Mouse (Mus musculus) heart, embryonic 13.5 days (tissue): ENCODE results near the gene Grip1. TPM values are rescaled to one million over a fixed set of nuclear protein-coding genes. Genes with fewer than 3 reads are reported as not detected.

Source experiments
- ATAC-seq: fragments of 200-750 bp; cut with Nextera tagmentation; 2 replicates; pipeline ENCODE4 v1.8.0; 2017; ENCODE audit warnings: moderate TSS enrichment; ENCODE audit not compliant: insufficient number of reproducible peaks, low FRiP score, low TSS enrichment; ENCODE audit errors: extremely low read depth
- H3K27ac ChIP-seq: fragments of 300-500 bp; sonication (generic); replicated peaks from 2 replicates; pipeline ENCODE4 v1.5.1; 2015; ENCODE audit warnings: moderate library complexity, mild to moderate bottlenecking, inconsistent platforms
- H3K27me3 ChIP-seq: fragments of 300-500 bp; sonication (generic); replicated peaks from 2 replicates; pipeline ENCODE4 v1.6.1; 2015; ENCODE audit warnings: mild to moderate bottlenecking, inconsistent platforms
- H3K36me3 ChIP-seq: fragments of 300-500 bp; sonication (generic); 2 replicates; pipeline ENCODE4 v1.6.1; 2015; ENCODE audit warnings: mild to moderate bottlenecking, inconsistent platforms
- H3K4me1 ChIP-seq: fragments of 300-500 bp; sonication (generic); 2 replicates; pipeline ENCODE4 v1.6.1; 2015; ENCODE audit warnings: inconsistent platforms
- H3K4me2 ChIP-seq: fragments of 300-500 bp; sonication (generic); 2 replicates; pipeline ENCODE4 v1.6.1; 2015; ENCODE audit warnings: inconsistent platforms, mild to moderate bottlenecking, moderate library complexity
- H3K4me3 ChIP-seq: fragments of 300-500 bp; sonication (generic); 2 replicates; pipeline ENCODE4 v1.5.1; 2015; ENCODE audit warnings: moderate library complexity, mild to moderate bottlenecking, inconsistent platforms
- H3K9ac ChIP-seq: fragments of 300-500 bp; sonication (generic); 2 replicates; pipeline ENCODE4 v1.6.1; 2015; ENCODE audit warnings: inconsistent platforms, mild to moderate bottlenecking, moderate library complexity
- H3K9me3 ChIP-seq: fragments of 300-500 bp; sonication (generic); 2 replicates; pipeline ENCODE4 v1.6.1; 2016; ENCODE audit warnings: inconsistent platforms
- WGBS: fragments of 180-500 bp; shearing (Covaris S2); methylation state at CpG from one replicate; pipeline ENCODE4 v1.1.7; 2015; ENCODE audit warnings: mixed read lengths; 5-methylcytosine and 5-hydroxymethylcytosine counted together
- polyA plus RNA-seq: library from polyadenylated mRNA; unstranded; fragments of >200 nt; fragmentation: Nextera tagmentation; extraction: Ambion mirVana; gene quantifications from 2 replicates; pipeline ENCODE4 v1.2.1, GENCODE M21; 2015

The Grip1 gene
- polyA plus RNA-seq, 1 experiment from 2014 or later = 2.0 TPM

DNA sequence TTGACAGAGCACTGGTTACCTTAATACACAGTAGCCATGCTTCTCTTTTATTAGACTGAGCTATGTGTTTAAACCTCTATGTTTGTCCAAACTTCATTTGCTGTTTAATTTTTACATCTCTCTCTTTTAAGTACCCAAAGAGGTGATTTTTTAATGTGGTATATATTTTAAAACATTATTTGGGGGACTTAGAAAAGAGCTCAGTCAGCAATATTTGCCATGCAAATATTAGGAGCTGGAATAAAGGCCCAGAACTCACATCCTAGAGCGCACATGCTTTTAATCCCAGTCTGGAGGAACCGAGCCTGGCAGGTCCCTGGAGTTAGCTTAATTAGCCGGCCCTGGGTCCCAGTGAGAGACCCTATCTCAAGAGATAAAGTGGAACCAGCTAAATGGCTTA is 507.3 kb downstream of the Grip1 start:
- Histone ChIP-seq H3K9me3 (no peaks in the 10 kb centered on the region), H3K4me1 (peaks cover 12% of the 10 kb centered on the region), H3K4me2 (no peak overlapping the region), H3K27me3 (no peaks in the 10 kb centered on the region), H3K36me3 (no peaks in the 10 kb centered on the region), H3K27ac (no peak overlapping the region), H3K4me3 (no peak overlapping the region), H3K9ac (no peak overlapping the region)
- ATAC-seq = no peak
- 36% methylated on average over 3 of the region's 3 CpGs for WGBS

DNA sequence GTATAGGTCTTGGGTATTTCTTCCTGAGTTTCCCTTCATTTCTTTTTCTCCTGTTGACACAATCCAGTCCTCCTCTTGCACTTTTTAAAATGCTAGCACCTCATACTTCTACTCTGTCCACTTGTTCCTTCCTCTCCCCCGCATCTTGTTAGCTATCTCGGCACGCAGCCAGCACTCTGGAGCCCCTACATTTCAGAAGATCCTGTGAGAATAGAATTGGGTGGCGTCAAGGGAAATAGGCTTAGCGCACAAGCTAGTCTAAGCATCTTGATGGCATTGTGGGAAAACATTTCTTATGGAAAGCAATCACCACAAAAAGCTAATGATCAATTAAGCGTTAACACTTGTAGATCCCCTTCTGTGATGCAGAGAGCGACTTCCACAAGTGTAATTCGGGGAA is 512.7 kb downstream of the Grip1 start:
- ATAC-seq = no peak
- WGBS = 58% methylated on average over 8 of the region's 8 CpGs
- no peak overlapping the region for H3K4me2 ChIP-seq
- no peaks in the 10 kb centered on the region for H3K9me3 ChIP-seq
- no peak overlapping the region for H3K9ac ChIP-seq
- no peak overlapping the region for H3K27ac ChIP-seq
- H3K4me1 ChIP-seq = peaks cover 9% of the 10 kb centered on the region
- no peaks in the 10 kb centered on the region for H3K36me3 ChIP-seq
- no peaks in the 10 kb centered on the region for H3K27me3 ChIP-seq
- H3K4me3 ChIP-seq = no peak overlapping the region

DNA sequence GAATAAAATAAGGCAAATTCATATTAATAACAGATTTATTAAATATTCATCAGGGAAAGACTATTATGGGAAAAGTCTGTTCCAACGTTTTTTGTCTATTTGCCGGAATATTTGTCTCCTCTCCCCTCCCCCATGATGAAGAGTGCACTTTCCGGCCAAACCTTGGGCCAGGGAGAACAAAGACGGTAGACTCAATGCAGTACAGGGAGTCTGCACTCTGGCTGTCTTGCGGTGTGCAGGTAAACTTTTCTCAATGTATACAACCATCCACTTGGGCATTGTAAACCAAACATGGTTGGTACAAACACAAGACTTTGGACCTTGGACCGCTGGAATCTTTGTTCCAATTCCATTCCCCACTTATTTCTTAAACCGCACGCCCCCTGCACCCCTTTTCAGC is 525.8 kb downstream of the Grip1 start:
- Histone ChIP-seq H3K9me3 (no peaks in the 10 kb centered on the region), H3K27me3 (no peaks in the 10 kb centered on the region), H3K36me3 (0 out of 2 replicates have a peak, but pooled peaks cover 2% of the 10 kb centered on the region), H3K4me3 (peak overlapping the region; percentile 40), H3K4me1 (peaks cover 9% of the 10 kb centered on the region), H3K4me2 (peak overlapping the region; percentile 56), H3K27ac (no peak overlapping the region; the same call in 1 of the 2 replicates), H3K9ac (peak overlapping the region; percentile 34)
- ATAC-seq = no peak
- WGBS = 29% methylated on average over 8 of the region's 8 CpGs

DNA sequence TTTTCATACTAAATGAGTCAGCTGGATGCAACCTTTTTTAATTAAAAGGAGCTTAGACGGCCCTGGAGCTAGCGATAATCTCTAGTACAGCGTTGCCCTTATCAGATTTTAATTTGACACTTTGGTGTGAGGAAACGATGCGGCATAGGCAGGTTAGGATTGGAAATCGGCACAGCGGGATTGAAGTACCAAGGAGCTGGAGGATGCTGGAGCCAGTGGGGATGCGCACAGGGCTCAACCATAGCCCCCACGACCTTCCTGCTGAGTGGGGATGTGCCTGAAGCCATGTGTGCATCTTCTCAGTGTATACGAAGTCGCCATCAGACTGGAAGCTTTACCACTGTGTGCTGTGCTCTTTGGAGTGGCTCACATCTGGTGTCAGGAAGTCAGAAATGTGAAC is 526.4 kb downstream of the Grip1 start:
- no peak for ATAC-seq
- Histone ChIP-seq H3K9ac (peak overlapping the region; percentile 68), H3K4me3 (peak overlapping the region; percentile 40)

DNA sequence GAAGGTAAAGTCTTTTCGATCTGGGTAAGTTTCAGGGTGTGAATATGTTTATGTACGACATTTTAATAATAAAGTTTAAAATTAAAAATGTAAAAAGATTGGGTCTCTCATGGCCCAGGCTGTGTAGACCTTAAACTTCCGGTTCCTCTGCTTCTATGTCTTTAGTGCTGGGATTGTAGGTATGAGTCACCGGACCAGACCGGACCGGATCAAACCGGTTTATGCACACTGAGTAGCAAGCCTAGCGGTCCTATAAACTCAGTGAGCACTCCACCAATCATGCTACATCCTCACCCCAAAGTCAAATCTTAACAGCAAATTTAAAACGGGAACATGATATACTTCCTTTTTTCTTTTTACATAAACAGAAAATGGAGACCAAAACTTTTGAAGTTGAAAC is 530.7 kb downstream of the Grip1 start:
- 83% methylated on average over 9 of the region's 9 CpGs for WGBS

More for the DNA sequence above, 526.4 kb downstream of the Grip1 start:
- H3K9me3 ChIP-seq = no peaks in the 10 kb centered on the region
- 0 out of 2 replicates have a peak overlapping the region, but pooled peaks have one; percentile 20 for H3K27ac ChIP-seq
- H3K4me1 ChIP-seq = peaks cover 9% of the 10 kb centered on the region
- H3K36me3 ChIP-seq = 0 out of 2 replicates have a peak, but pooled peaks cover 2% of the 10 kb centered on the region
- WGBS = 21% methylated on average over 11 of the region's 11 CpGs
- H3K27me3 ChIP-seq = no peaks in the 10 kb centered on the region
- H3K4me2 ChIP-seq = peak overlapping the region; percentile 56

DNA sequence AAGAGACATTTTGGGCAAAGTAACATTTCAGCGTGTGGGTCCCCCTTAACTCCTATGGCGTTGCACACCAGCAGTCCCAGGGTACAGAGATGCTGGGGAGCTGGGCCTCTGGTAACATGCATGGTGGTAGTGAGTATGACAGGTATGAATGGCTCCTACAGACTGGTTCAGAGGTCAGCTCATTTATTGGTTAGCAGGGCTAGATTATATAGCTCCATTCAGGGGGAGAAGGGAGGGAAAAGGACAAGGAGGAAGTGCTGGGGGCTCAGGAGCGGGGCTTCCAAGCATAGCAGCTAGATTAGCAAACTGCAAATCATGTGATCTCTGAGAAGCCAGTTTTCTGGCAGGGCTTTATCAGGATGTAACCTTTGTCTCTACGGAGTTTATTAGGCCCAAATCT is 544.8 kb downstream of the Grip1 start:
- WGBS = 72% methylated on average over 4 of the region's 4 CpGs
- H3K4me3 ChIP-seq = no peak overlapping the region
- H3K9me3 ChIP-seq = no peaks in the 10 kb centered on the region
- no peak overlapping the region for H3K4me2 ChIP-seq
- ATAC-seq = no peak
- no peak overlapping the region for H3K9ac ChIP-seq
- no peaks in the 10 kb centered on the region for H3K4me1 ChIP-seq
- H3K36me3 ChIP-seq = 0 out of 2 replicates have a peak, but pooled peaks cover 5% of the 10 kb centered on the region
- no peak overlapping the region for H3K27ac ChIP-seq
- no peaks in the 10 kb centered on the region for H3K27me3 ChIP-seq

More for the DNA sequence above, 530.7 kb downstream of the Grip1 start:
- no peak overlapping the region for H3K27ac ChIP-seq
- H3K9me3 ChIP-seq = no peaks in the 10 kb centered on the region
- no peak overlapping the region for H3K9ac ChIP-seq
- no peak for ATAC-seq
- no peaks in the 10 kb centered on the region for H3K36me3 ChIP-seq
- H3K4me2 ChIP-seq = no peak overlapping the region
- no peaks in the 10 kb centered on the region for H3K27me3 ChIP-seq
- H3K4me3 ChIP-seq = no peak overlapping the region
- H3K4me1 ChIP-seq = peaks cover 7% of the 10 kb centered on the region

DNA sequence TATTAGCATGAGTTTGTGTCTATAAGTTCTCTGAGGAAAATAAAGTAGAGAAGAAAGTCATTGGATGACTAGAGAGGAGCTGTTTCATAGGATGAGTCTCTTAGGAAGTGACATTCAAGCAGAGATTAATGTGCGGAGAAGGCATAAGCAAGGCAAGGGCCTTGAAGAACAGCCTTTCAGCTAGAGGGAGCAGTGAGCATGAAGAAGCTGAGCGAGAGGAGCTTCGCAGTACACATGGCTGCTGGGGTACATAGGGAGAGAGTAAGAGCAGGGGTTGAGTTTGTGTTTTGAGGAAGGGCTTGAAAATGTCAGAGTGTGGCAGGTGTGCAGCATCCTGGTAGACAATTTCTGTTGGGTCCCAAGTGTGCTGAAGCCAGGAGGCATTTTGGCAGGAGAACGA is 548.5 kb downstream of the Grip1 start:
- no peak for ATAC-seq
- Histone ChIP-seq H3K36me3 (no peaks in the 10 kb centered on the region), H3K4me3 (no peak overlapping the region), H3K9ac (no peak overlapping the region), H3K4me1 (no peaks in the 10 kb centered on the region), H3K27ac (no peak overlapping the region), H3K27me3 (no peaks in the 10 kb centered on the region), H3K4me2 (no peak overlapping the region), H3K9me3 (no peaks in the 10 kb centered on the region)
- WGBS = 81% methylated on average over 4 of the region's 4 CpGs

DNA sequence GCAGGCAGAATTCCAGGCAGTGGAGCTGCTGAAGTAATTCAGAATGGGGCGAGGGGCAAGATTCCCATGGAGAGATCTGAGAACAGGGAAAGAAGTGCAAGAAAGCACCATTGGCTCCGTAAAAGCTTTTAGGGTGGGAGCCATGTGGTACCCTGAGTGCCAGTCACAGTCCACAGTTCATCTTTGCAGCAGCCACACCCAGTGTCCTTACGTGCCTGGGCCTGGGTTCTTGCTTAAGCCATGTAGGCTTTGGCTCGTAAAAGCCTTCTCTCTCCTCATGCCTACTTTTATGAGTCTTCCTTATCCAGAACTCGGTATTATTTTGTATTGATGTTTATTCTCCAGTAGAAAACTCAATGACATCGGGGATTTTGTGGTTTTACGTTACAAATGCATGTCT is 550.5 kb downstream of the Grip1 start:
- WGBS = 87% methylated on average over 7 of the region's 7 CpGs

DNA sequence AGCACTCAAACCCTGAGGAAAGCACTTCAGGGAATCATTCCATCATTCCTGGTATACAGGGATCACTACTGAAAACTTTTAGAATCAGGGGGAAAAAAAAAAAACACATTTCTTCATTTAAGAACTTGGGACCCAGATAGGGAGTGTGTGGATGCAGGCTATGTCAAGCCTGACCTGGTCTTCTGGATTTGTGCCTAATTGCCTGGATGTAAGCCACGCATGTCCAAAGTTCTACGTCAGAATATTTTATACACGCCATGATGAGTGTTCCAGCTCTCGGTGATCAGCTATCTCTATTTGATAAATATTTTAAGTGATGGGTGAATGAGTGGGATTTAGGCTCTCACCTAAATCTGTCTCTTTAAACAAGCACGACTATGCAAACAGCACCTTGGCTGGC is 552.0 kb downstream of the Grip1 start:
- H3K4me1 ChIP-seq = no peaks in the 10 kb centered on the region
- H3K27ac ChIP-seq = no peak overlapping the region
- no peaks in the 10 kb centered on the region for H3K27me3 ChIP-seq
- no peak overlapping the region for H3K4me2 ChIP-seq
- WGBS = 74% methylated on average over 5 of the region's 5 CpGs
- H3K36me3 ChIP-seq = peaks cover 6% of the 10 kb centered on the region; the same call in 1 of the 2 replicates
- no peak overlapping the region for H3K4me3 ChIP-seq
- no peak for ATAC-seq
- H3K9ac ChIP-seq = no peak overlapping the region
- no peaks in the 10 kb centered on the region for H3K9me3 ChIP-seq

More for the DNA sequence above, 550.5 kb downstream of the Grip1 start:
- Histone ChIP-seq H3K4me3 (no peak overlapping the region), H3K4me2 (no peak overlapping the region), H3K9ac (no peak overlapping the region), H3K4me1 (no peaks in the 10 kb centered on the region), H3K36me3 (no peaks in the 10 kb centered on the region), H3K27me3 (no peaks in the 10 kb centered on the region), H3K9me3 (no peaks in the 10 kb centered on the region), H3K27ac (no peak overlapping the region)
- ATAC-seq = no peak

DNA sequence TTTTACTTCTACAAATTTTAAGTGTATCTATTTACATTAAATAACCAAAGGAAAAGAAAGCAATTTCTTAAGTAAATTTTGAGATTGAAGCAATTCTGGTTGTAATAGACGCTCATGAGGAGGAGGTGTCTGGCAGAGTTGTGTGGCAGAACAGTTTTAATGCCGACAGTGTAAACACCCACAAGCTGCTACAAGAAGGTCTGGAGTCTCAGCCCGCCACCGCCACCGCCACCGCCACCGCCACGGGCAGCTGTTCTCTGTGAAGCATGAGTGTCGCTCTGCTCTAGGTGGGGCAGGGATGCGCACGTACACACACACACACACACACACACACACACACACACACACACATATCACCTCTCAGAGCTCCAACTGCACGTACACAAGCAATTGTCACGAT is 558.7 kb downstream of the Grip1 start:
- H3K4me2 ChIP-seq = no peak overlapping the region
- H3K9me3 ChIP-seq = no peaks in the 10 kb centered on the region
- H3K27ac ChIP-seq = no peak overlapping the region
- ATAC-seq = no peak
- 83% methylated on average over 13 of the region's 13 CpGs for WGBS
- no peak overlapping the region for H3K9ac ChIP-seq
- peaks cover 6% of the 10 kb centered on the region; the same call in 1 of the 2 replicates for H3K36me3 ChIP-seq
- no peaks in the 10 kb centered on the region for H3K4me1 ChIP-seq
- H3K4me3 ChIP-seq = no peak overlapping the region
- H3K27me3 ChIP-seq = no peaks in the 10 kb centered on the region

DNA sequence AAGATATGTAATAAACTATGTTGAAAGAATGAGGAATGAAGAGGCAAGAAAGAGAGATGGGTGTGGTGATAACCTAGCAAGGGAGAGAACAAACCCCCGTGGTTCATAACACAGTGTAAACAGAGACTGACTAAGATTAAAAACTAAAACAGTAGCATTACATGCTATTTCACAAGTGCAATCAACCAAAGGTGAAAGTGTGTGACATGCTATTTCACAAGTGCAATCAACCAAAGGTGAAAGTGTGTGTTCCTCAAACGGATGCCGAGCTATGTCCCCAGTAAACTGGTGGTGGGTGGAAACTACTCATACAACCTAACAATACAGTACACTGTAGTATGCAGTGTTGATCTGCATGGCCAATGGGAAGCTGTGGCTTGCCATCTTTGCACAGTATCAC is 561.5 kb downstream of the Grip1 start:
- Histone ChIP-seq H3K9me3 (no peaks in the 10 kb centered on the region), H3K4me3 (no peak overlapping the region), H3K27me3 (no peaks in the 10 kb centered on the region), H3K27ac (no peak overlapping the region), H3K4me2 (no peak overlapping the region), H3K4me1 (0 out of 2 replicates have a peak, but pooled peaks cover 3% of the 10 kb centered on the region), H3K36me3 (no peaks in the 10 kb centered on the region), H3K9ac (no peak overlapping the region)
- WGBS = 75% methylated on average over 3 of the region's 3 CpGs
- no peak for ATAC-seq

DNA sequence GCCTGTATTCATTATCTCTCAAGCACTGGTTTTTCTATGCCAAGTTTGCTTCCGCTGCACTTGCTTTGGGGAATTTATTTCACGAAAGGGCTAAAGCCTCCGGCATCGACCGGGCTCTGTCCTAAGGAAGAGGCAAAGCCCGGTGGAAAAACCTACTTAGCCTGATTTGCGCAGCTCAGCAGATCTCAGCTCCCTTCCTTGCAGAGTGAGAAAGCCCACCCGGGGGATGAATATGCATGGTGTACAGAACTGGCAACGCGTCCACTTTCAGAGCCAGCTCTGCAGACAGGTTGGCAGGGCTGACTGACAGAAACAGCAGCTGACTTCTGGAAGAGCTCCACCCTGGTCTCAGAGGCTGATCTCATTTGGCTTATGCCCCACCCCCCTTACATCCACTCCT is 572.8 kb downstream of the Grip1 start:
- ATAC-seq = no peak

More for the DNA sequence above, 572.8 kb downstream of the Grip1 start:
- Histone ChIP-seq H3K9ac (no peak overlapping the region), H3K4me3 (no peak overlapping the region), H3K27ac (no peak overlapping the region), H3K4me1 (no peaks in the 10 kb centered on the region), H3K36me3 (no peaks in the 10 kb centered on the region), H3K9me3 (no peaks in the 10 kb centered on the region), H3K27me3 (no peaks in the 10 kb centered on the region), H3K4me2 (no peak overlapping the region)
- 77% methylated on average over 10 of the region's 10 CpGs for WGBS
